ENCODE assay signal across 9 mouse cellular contexts in genomic region chr13:98315124-98315523, GRCm38 (mm10). TPM values are rescaled to one million over a fixed set of nuclear protein-coding genes. Genes with fewer than 3 reads are reported as not detected.
DNase-seq lines count a peak whose midpoint lies in the region; ATAC-seq and TF ChIP-seq lines count a peak whose summit lies in the region.
"Had no signal": no experiment of that assay in that cellular context is flagged by ENCODE, and none has a peak within 500 bp of the region (broad histone marks: within the 10 kb centered on the region; RNA-seq: fewer than 3 reads in every experiment).

No protein-coding gene starts in this region.

- H3K9ac ChIP-seq in heart, embryonic 13.5 days: peak overlapping the region; percentile 47; the same call in 1 of the 2 replicates
- no peak overlapping the region for H3K9ac ChIP-seq in hindbrain, embryonic 16.5 days (ENCODE audit: low read depth, low read length)

- intact Hi-C loops in heart, postnatal 10 days (cut with DNase I): no loop called here
- intact Hi-C loops in left cerebral cortex, postnatal 10 days (cut with DNase I): no loop called here

- WGBS in heart, embryonic 13.5 days: 49% methylated on average over 4 of the region's 4 CpGs
- WGBS in hindbrain, embryonic 16.5 days: 78% methylated on average over 4 of the region's 4 CpGs
- WGBS in midbrain, embryonic 10.5 days: 84% methylated on average over 4 of the region's 4 CpGs

- H3K36me3 ChIP-seq in heart, embryonic 13.5 days: peaks cover 47% of the 10 kb centered on the region
- peaks cover 27% of the 10 kb centered on the region for H3K36me3 ChIP-seq in hindbrain, embryonic 16.5 days (ENCODE audit: control insufficient read depth, insufficient read depth, low read length)
- H3K36me3 ChIP-seq in midbrain, embryonic 10.5 days: peaks cover 50% of the 10 kb centered on the region

- TF ChIP-seq CTCF in cortical plate, adult 2 months (IDR thresholded peaks at IDR 0.05; ENCODE audit: extremely low read depth, insufficient read depth, low read length): no peak

- peaks cover 20% of the 10 kb centered on the region for H3K4me1 ChIP-seq in heart, embryonic 13.5 days
- peaks cover 4% of the 10 kb centered on the region; the same call in 1 of the 2 replicates for H3K4me1 ChIP-seq in cortical plate, adult 2 months (ENCODE audit: control insufficient read depth, insufficient read depth, low read length)
- H3K4me1 ChIP-seq in hindbrain, embryonic 16.5 days (ENCODE audit: control insufficient read depth, insufficient read depth, low read depth, low read length): peaks cover 19% of the 10 kb centered on the region
- H3K4me1 ChIP-seq in midbrain, embryonic 10.5 days: peaks cover 27% of the 10 kb centered on the region

- no peak for ATAC-seq in heart, embryonic 13.5 days (ENCODE audit: extremely low read depth, insufficient number of reproducible peaks, low FRiP score, low TSS enrichment)
- no peak for ATAC-seq in hindbrain, embryonic 16.5 days
- ATAC-seq: inflammation-experienced regulatory T-cells, adult 6 months had no signal

- TF ChIP-seq POLR2A in cortical plate, adult 2 months (IDR thresholded peaks at IDR 0.05; ENCODE audit: extremely low read depth, insufficient read depth, low read length): no peak

- no peak overlapping the region for H3K27ac ChIP-seq in heart, embryonic 13.5 days (replicated peaks)
- no peak overlapping the region for H3K27ac ChIP-seq in cortical plate, adult 2 months (ENCODE audit: insufficient read depth, low read length)
- H3K27ac ChIP-seq in hindbrain, embryonic 16.5 days (ENCODE audit: low read depth, low read length): no peak overlapping the region
- H3K27ac ChIP-seq in midbrain, embryonic 10.5 days (replicated peaks): no peak overlapping the region

- peak overlapping the region; percentile 89 for H3K4me2 ChIP-seq in heart, embryonic 13.5 days
- peak overlapping the region; percentile 19; the same call in 1 of the 2 replicates for H3K4me2 ChIP-seq in hindbrain, embryonic 16.5 days (ENCODE audit: low read length)

- peak overlapping the region; percentile 96 for H3K4me3 ChIP-seq in heart, embryonic 13.5 days
- peak overlapping the region; percentile 90; the same call in 1 of the 2 replicates for H3K4me3 ChIP-seq in cortical plate, adult 2 months (ENCODE audit: insufficient read depth, low read length)
- H3K4me3 ChIP-seq in hindbrain, embryonic 16.5 days (ENCODE audit: low read length): no peak overlapping the region
- peak overlapping the region; percentile 100 for H3K4me3 ChIP-seq in midbrain, embryonic 10.5 days

- DNase-seq in heart, postnatal 10 days: no peak
- no peak for DNase-seq in midbrain, embryonic 10.5 days (ENCODE audit: low spot score)
- DNase-seq in cerebellum, adult 9-10 months: no peak
- no peak for DNase-seq in thymus, postnatal 10 days (ENCODE audit: low spot score in 2 of 2)
- DNase-seq in left cerebral cortex, postnatal 10 days (ENCODE audit: extremely low spot score in 1 of 2, low spot score in 2 of 2): no peak

- no peaks in the 10 kb centered on the region for H3K27me3 ChIP-seq in heart, embryonic 13.5 days (replicated peaks)
- H3K27me3 ChIP-seq in hindbrain, embryonic 16.5 days (replicated peaks; ENCODE audit: control insufficient read depth, insufficient read depth, low read length): no peaks in the 10 kb centered on the region
- H3K27me3 ChIP-seq in midbrain, embryonic 10.5 days (ENCODE audit: low read depth, poor library complexity, severe bottlenecking): no peaks in the 10 kb centered on the region

- no peaks in the 10 kb centered on the region for H3K9me3 ChIP-seq in heart, embryonic 13.5 days
- no peaks in the 10 kb centered on the region for H3K9me3 ChIP-seq in hindbrain, embryonic 16.5 days (ENCODE audit: control insufficient read depth, low read length)
- H3K9me3 ChIP-seq in midbrain, embryonic 10.5 days (replicated peaks): no peaks in the 10 kb centered on the region

RNA-seq across cellular contexts. Expression of gene Btf3, which starts 1.7 kb away (rescaled TPM):
- 385 and 447 TPM in 2 replicates for polyA plus RNA-seq in heart, embryonic 13.5 days (2015; fragmentation: Nextera tagmentation; extraction: Ambion mirVana)
- 100 to 1,000 TPM; 260 to 270 TPM for total RNA-seq in heart, postnatal 10 days (2021)
- 283 and 307 TPM in 2 replicates for polyA plus RNA-seq in cortical plate, adult 2 months (2012; rRNA removed)
- 428 and 449 TPM in 2 replicates for polyA plus RNA-seq in hindbrain, embryonic 16.5 days (2015; fragmentation: Nextera tagmentation; extraction: Ambion mirVana)
- polyA plus RNA-seq in midbrain, embryonic 10.5 days (2016; fragmentation: Nextera tagmentation; extraction: Ambion mirVana): 640 and 750 TPM in 2 replicates
- total RNA-seq in left cerebral cortex, postnatal 10 days (2021): 100 to 1,000 TPM; 219 to 230 TPM

RNA-seq across cellular contexts. Expression of gene Gm21976, which starts 35.4 kb away (rescaled TPM):
- polyA plus RNA-seq in heart, embryonic 13.5 days (2015; fragmentation: Nextera tagmentation; extraction: Ambion mirVana): not detected in 2 replicates
- total RNA-seq in heart, postnatal 10 days (2021): not detected
- polyA plus RNA-seq in cortical plate, adult 2 months (2012; rRNA removed): not detected in 2 replicates
- 0.32 TPM in 1 of 2 replicates, not detected in the other for polyA plus RNA-seq in hindbrain, embryonic 16.5 days (2015; fragmentation: Nextera tagmentation; extraction: Ambion mirVana)
- polyA plus RNA-seq in midbrain, embryonic 10.5 days (2016; fragmentation: Nextera tagmentation; extraction: Ambion mirVana): not detected in 2 replicates
- total RNA-seq in left cerebral cortex, postnatal 10 days (2021): not detected
- polyA plus RNA-seq: inflammation-experienced regulatory T-cells, adult 6 months had no signal

RNA-seq across cellular contexts. Expression of gene Foxd1, which starts 38.9 kb away (rescaled TPM):
- 0.04 TPM in 2 replicates for polyA plus RNA-seq in heart, embryonic 13.5 days (2015; fragmentation: Nextera tagmentation; extraction: Ambion mirVana)
- under 1 TPM; 0.17 to 0.25 TPM for total RNA-seq in heart, postnatal 10 days (2021)
- 0.59 and 1.0 TPM in 2 replicates for polyA plus RNA-seq in cortical plate, adult 2 months (2012; rRNA removed)
- polyA plus RNA-seq in hindbrain, embryonic 16.5 days (2015; fragmentation: Nextera tagmentation; extraction: Ambion mirVana): 0.43 and 0.75 TPM in 2 replicates
- polyA plus RNA-seq in midbrain, embryonic 10.5 days (2016; fragmentation: Nextera tagmentation; extraction: Ambion mirVana): 3.4 and 3.7 TPM in 2 replicates
- total RNA-seq in left cerebral cortex, postnatal 10 days (2021): 1 to 10 TPM; 1.1 to 1.6 TPM
- polyA plus RNA-seq: inflammation-experienced regulatory T-cells, adult 6 months had no signal

RNA-seq across cellular contexts. Expression of gene Ankra2, which starts 52.2 kb away (rescaled TPM):
- 14.1 and 14.8 TPM in 2 replicates for polyA plus RNA-seq in heart, embryonic 13.5 days (2015; fragmentation: Nextera tagmentation; extraction: Ambion mirVana)
- 10 to 100 TPM; 23.5 to 23.7 TPM for total RNA-seq in heart, postnatal 10 days (2021)
- polyA plus RNA-seq in cortical plate, adult 2 months (2012; rRNA removed): 50.5 and 51.9 TPM in 2 replicates
- 62.8 and 63.9 TPM in 2 replicates for polyA plus RNA-seq in hindbrain, embryonic 16.5 days (2015; fragmentation: Nextera tagmentation; extraction: Ambion mirVana)
- 17.7 and 23.3 TPM in 2 replicates for polyA plus RNA-seq in midbrain, embryonic 10.5 days (2016; fragmentation: Nextera tagmentation; extraction: Ambion mirVana)
- total RNA-seq in left cerebral cortex, postnatal 10 days (2021): 10 to 100 TPM; 62.1 to 62.4 TPM

RNA-seq across cellular contexts. Expression of gene Utp15, which starts 52.3 kb away (rescaled TPM):
- 13.5 and 15.0 TPM in 2 replicates for polyA plus RNA-seq in heart, embryonic 13.5 days (2015; fragmentation: Nextera tagmentation; extraction: Ambion mirVana)
- total RNA-seq in heart, postnatal 10 days (2021): 1 to 10 TPM; 7.7 to 8.3 TPM
- 20.1 and 22.6 TPM in 2 replicates for polyA plus RNA-seq in cortical plate, adult 2 months (2012; rRNA removed)
- polyA plus RNA-seq in hindbrain, embryonic 16.5 days (2015; fragmentation: Nextera tagmentation; extraction: Ambion mirVana): 27.0 and 32.2 TPM in 2 replicates
- polyA plus RNA-seq in midbrain, embryonic 10.5 days (2016; fragmentation: Nextera tagmentation; extraction: Ambion mirVana): 41.9 and 46.8 TPM in 2 replicates
- total RNA-seq in left cerebral cortex, postnatal 10 days (2021): 10 to 100 TPM; 20.9 to 21.5 TPM
